Mouse (Mus musculus): ENCODE results near the gene Ankrd44.
"Not testable (repeated sequence)": the region's sequence is repeated elsewhere in the genome, so short reads cannot be mapped to it uniquely, and the experiment has no call there.

Gene Ankrd44

DNA sequence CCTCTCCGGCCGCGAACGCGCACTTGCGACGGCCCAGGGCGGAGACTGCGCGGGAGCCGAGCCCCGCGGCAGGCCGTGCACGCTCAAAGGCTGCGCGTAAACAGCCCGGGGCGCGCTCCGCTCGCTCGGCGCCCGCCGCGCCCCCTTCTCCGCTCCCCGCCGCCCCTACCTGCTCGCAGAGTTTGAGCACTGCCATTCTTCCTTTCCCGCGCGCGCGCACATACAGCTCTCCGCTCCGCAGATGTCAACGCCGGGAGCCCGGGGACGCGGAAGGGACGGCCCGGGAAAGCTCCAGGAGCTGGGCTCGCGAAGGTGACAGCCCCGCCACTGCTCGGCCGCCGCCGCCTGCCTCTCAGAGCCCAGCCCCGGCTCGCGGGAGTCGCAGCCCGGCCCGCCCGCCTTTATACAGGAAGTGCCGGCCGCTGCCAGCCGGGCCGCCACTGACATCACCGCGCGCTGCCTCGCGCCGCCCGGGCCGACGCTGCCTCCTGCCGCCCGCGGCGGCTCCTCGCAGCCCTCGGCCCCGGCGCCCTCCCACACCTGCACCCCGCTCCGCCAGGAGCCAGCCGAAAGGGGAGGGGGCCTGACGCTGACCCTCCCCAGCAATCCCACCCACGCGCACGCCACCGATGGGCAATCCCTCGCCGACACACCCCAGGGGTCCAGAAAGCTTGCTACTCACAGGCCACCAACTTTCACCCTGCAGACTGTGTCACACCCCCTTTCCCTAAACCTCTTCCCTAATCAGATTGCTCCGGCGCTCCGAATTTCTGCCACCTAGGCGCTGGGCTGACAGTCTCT lies at the start of gene Ankrd44:
Gene Ankrd44, minus strand, starts transcription at position 417 of the 801 bp plus-strand sequence.
- peak; percentile 73 for DNase-seq

DNA sequence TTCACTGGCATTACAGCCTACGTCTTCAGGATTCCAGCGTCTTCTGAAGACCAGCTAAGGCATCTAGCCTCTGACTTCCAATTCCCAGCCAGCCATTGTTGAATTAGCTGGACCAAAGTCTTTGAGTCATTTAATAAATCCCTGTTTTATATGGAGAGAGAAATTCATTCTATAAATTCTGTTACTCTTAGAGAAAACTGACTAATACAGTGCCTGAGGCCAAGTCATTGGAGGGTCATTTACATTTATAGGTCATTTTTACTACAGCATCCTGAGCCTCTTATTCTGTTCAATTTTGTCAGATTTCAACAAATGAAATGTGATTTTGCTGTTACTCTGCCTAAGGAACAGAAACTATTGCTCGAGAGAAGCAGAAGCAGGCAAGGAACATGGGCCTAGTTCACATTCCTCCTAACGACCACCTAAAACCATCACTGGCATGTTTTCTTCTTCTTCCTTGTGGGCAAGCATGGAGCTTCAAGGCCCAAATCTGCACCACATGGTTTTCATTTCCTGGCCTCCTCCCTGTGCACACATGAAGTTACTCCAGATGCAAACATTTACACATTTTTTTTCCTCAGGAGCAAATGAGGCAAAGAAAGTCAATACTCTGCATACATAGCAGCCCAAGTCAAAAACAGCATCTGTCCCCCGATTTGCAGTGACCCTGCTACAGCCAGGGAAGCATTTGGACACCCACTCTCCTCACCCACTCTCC lies 45.7 kb upstream of the Ankrd44 start:
- DNase-seq, result no peak

DNA sequence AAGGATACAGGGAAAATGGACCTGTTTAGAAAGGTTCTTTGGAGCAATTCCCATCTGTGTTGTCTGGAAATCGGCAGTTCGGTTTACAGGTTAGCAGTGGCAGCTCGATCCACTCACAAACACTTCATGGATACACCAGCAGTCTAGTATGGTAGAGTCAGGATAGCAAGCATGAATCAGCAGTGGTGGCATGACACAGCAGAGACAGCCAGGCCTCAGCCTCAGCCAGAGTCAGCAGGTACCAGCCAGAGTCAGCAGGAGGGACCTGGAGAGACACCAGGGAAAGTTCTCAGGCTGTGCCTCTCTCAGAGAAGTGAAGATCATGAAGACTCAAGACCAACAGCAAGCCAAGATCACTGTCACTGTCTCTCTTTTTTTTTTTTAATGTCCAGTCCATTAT lies 40.7 kb upstream of the Ankrd44 start:
- DNase-seq, result peak; percentile 84

GRCm38 (mm10) chr1:54965159-54965995 lies 39.2 kb upstream of the Ankrd44 start:
- no peak for DNase-seq

GRCm38 (mm10) chr1:54961724-54962123 lies 35.5 kb upstream of the Ankrd44 start:
- no peak for DNase-seq

DNA sequence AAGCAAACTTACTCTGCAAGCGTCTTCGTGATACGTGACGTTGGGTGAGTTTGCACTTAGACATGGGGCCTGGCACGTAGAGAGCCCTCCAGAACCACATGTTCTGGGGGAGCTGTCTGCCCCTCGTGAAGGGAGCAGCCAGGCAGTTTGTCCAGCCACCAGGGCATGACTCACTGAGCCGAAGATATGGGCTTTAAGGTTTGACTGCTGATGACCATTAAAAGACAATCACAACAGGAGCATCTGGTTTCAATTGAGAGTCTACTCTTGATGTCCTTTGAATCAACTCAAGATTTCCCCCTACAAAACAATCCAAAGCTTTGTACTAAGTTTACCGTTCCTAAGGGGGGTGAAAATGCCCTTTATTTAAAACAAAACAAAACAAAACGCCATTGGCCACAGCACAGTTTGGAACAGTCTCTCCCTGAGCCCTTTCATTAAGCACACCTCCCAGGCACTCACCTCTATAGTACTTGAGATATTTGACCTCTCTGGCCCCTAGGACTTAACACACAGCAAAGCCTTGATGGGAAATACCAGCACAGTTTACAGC lies 34.5 kb upstream of the Ankrd44 start:
- DNase-seq, result no peak

- DNase-seq, result no peak
Measured at GRCm38 (mm10) chr1:54958525-54958924, 32.3 kb upstream of the Ankrd44 start.

DNA sequence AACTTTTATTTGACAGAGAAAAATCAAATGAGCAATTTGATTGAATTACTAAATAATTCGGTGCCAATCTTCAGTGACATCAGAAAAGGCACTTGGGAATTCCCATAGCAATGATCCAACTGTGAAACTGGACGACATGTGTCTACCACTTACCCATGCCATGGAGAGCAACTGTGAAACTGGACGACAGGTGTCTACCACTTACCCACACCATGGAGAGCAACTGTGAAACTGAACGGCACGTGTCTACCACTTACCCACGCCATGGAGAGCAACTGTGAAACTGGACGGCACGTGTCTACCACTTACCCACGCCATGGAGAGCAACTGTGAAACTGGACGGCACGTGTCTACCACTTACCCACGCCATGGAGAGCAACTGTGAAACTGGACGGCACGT lies 30.8 kb upstream of the Ankrd44 start:
- DNase-seq, result not testable (repeated sequence)

DNA sequence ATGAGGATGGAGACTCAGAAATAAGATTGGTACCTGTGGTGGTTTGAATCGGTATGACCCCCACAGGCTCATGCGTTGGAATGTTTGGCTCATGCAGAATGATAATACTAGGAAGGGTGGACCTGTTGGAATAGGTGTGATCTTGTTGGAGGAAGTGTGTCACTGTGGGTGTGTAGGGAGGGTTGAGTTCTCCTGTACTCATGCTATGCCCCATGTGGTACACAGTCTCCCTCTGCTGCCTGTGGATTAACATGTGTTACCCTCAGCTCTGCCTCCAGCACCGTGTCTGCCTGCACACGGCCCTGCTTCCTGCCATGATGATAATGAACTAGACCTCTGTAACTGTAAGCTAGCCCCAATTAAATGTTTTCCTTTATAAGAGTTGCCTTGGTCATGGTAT lies 28.7 kb upstream of the Ankrd44 start:
- no peak for DNase-seq

DNA sequence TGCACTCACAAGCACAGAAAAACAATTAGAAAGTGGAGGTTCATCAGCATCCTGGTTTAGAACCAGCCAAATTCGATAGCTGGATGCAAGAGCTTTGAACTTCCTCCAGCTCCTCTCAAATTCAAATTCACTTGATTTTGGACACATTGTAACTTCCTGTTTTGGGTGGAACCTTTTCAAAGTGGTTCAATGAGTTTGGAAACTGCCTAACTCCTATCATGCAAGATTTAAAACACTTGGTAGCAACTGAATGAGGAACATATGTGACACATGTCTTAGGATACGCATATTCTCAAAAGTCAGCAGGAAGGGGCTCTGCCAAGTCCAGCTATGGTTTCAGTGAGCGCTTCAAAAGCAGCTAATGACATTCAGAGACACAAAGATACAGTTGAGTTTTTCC lies 18.5 kb upstream of the Ankrd44 start:
- DNase-seq, result no peak

DNA sequence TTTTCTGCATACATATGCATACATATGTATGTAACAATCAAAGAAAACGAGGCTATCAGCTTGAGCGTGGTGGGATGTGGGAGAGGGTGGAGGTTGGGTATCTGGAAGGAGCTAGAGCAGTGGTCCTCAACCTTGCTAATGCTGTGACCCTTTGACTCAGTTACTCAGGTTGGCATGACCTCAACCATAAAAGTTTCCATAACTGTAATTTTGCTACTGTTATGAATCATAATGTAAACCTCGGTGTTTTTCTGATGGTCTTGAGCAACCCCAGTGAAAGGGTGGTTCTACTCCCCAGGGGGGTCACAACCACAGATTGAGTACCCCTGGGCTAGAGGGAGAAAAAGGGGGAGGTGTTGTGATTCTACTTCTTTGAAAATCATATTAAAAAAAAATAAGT lies 9.3 kb upstream of the Ankrd44 start:
- no peak for DNase-seq

DNA sequence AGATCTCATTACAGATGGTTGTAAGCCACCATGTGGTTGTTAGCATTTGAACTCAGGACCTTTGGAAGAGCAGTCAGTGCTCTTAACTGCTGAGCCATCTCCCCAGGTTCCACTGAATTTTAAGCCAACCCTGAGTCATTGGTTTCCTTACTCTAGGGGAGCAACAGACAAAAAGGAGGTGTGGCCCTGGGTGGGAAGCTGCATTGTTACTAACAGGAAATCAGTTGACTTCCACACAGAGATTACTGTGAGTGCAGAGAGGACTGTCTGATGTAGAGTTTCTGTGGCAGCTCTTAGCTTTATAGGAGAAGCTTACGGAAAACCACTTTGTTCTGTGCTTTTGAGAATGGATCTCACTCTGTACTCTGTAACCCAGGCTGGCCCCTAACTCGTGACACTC lies 8.7 kb upstream of the Ankrd44 start:
- DNase-seq, result no peak

GRCm38 (mm10) chr1:54933646-54934045 lies 7.5 kb upstream of the Ankrd44 start:
- no peak for DNase-seq

DNA sequence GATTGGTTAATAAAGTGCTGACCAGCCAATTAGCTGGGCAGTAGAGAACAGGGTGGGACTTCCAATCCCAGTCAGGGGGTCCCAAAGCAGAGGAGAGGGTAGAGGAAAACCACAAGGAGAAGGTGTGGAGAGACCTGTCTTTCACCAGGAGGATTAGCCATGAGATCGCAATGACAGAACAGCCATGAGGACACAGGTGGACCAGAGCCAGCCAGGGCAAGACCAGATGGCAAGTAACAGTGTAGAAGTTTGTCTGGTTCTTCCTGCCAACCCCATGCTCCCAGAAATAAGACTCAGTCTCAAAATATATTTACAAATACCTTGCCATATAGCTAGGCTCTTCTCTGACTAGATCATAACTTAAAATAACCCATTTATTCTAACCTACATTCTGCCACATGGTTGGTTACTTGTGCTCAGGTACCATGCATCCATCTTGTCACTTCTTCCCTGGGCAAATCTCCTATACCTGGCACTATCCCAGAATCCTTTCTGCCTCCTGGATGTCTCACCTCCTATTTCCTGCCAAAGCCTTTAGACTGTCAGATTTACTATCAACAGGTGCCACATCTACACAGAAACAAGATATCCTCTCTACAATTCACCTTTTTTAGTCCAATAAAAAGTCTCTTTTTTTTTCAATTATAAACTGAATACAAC lies 6.4 kb upstream of the Ankrd44 start:
- DNase-seq, result no peak

DNA sequence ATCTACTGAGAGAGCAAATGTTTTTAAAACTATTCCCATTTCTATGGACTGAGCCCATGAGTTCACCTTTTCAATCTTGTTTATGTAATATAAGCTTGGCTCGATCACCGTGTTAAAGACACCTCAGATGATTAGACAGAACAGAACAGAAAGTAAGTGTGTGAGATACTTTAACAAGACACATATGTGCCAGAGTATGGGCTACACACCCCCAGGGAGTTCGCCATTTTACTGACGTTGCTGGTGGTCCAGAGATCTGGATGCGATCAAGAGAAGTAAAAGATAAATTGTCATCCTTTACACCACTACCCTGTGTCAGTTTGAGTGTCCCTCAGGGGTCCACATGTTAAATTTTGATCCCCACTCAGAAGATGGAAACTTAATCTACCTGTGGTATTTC lies 5.0 kb upstream of the Ankrd44 start:
- DNase-seq, result no peak

GRCm38 (mm10) chr1:54930670-54931200 lies 4.5 kb upstream of the Ankrd44 start:
- DNase-seq, result no peak

DNA sequence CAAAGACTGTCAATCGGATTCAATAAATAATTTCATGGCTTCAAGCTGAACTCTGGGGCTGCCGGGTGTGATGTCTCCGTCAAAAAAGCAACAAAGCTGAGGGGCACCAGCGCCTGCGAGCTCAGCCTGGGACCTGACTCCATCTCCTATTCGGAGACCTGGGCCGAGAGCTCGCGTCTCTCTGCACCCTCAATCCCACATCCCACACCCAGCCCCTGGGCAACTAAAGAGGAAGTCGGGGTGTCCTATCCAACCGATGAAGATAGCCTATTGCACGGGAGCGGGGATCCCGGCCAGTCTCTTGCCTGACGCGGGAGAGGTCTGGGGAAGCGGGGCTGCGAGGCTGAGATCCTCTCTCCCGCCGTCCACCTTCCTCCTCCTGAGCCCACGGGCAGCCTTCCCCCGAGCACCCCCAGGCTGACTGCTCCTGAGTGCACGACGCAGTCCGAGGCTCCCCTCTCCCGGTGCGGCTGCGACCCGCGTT lies 694 bp downstream of the Ankrd44 start:
- peak; percentile 13 for DNase-seq

- no peak for DNase-seq
Measured at GRCm38 (mm10) chr1:54924760-54925159, 1.4 kb downstream of the Ankrd44 start.

DNA sequence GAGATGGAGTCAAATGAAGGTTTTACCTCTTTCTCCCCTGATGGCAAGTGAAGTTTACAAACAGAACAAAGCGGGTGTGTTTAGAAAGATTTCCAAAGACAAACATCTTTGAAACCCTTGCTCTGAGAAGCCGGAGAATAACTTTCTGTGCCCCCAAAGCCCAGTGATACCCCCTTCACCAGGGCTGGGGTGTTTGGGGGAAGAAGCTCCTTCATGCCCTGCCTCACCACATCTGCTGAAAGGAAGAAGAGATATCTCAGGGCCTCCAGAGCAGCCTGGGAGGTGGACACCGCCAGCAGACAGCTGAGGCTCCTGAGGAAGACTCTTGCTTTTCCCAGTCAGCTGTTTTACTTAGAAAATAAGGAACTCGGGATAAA lies 1.9 kb downstream of the Ankrd44 start:
- no peak for DNase-seq

GRCm38 (mm10) chr1:54923366-54924308 lies 2.5 kb downstream of the Ankrd44 start:
- no peak for DNase-seq

DNA sequence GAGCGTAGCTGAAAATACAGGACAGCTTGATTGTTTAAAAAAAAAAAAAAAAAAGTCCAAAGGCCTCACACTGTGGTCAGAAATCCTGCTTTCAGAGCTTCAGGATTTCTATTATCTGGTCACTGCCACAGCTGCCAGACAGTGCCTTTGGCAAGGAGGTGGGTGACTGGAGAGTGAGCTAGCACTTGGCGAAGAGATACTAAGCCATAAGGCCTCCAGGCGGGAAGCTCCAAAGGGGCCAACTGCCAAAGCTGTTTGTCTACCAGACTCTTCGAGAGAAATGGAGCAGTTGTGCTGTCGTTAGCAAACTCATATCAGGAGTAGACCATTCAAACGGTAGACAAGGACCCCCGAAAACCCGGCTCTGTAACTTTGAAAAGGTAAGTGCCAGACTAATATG lies 3.5 kb downstream of the Ankrd44 start:
- DNase-seq, result no peak

Data from liver (tissue).